Mouse (Mus musculus) liver, postnatal 0 days (tissue): ENCODE results near the gene Uroc1.

Source experiments
- CTCF ChIP-seq: sonication (generic); IDR thresholded peaks from 2 replicates; pipeline ENCODE4 v1.5.1; 2016; ENCODE audit warnings: antibody characterized with exemption, low read depth
- EP300 ChIP-seq: IDR thresholded peaks from 2 replicates; pipeline ENCODE4 v1.6.1; 2016; ENCODE audit warnings: antibody characterized with exemption, low read depth, mild to moderate bottlenecking

GRCm38 (mm10) chr6:90393948-90394347 is 60.9 kb downstream of the Uroc1 start:
- TF ChIP-seq EP300 (no peak; the same call in 1 of the 2 replicates), CTCF (no peak)
